Mouse (Mus musculus) liver, embryonic 14.5 days (tissue): ENCODE data around the gene Ccdc120.

Source experiments
- CTCF ChIP-seq: IDR thresholded peaks from 2 replicates; pipeline ENCODE4 v1.5.1; 2016; ENCODE audit warnings: antibody characterized with exemption, low read depth, control low read depth
- EP300 ChIP-seq: IDR thresholded peaks from 2 replicates; pipeline ENCODE4 v1.6.1; 2016; ENCODE audit warnings: antibody characterized with exemption, low read depth

DNA sequence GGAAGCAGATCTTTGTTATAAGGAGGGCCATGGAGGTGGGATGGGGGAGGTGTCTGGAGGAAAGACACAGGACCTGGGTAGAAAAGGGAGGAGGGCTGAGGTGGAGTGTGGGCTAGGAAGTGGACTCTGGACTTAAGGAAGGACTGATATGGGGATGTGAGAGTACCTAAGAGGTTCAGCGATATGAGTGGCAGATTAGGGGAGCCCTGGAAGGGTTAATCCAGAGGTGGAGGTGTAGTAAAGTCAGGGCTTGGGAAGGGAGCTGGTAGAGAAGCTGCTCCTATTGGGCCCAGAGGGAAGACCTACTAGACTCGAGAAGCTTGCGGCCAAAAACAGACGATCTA lies 21.8 kb downstream of the Ccdc120 start:
- TF ChIP-seq CTCF (no peak), EP300 (no peak)
